Mouse (Mus musculus): Measurements from ENCODE around the gene Ppp1r12b. TPM values are rescaled to one million over a fixed set of nuclear protein-coding genes. Genes with fewer than 3 reads are reported as not detected.
A peak's percentile ranks its signal among the peaks of the same experiment; 100 is the strongest.

Ppp1r12b gene
- polyA plus RNA-seq, 1 experiment from 2014 or later: 5.4 TPM

DNA sequence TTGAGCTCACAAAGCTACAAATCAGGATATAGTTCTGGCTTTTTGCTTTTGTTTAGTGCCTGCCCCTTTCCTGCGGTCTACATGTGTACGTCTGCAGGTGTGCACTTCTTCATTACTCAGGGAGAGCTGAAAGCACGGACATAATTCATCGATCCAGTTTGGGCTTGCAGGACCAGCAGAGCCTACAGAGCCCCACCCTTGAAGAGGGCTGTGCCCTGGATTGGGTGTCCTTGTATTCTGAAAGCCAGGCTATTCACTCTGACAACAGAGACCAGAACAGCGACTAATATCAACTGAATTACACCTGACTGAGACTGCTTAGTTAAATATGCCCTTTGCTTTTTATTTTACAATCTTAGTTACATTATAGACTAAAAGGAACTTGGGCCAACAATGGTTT is 222.1 kb downstream of the Ppp1r12b start:
- no peak overlapping the region for H3K27ac ChIP-seq (ENCODE audit: low read length)
- no peaks in the 10 kb centered on the region for H3K36me3 ChIP-seq (ENCODE audit: insufficient read depth, low read length)
- peaks cover 19% of the 10 kb centered on the region for H3K4me1 ChIP-seq (ENCODE audit: insufficient read depth, low read length)
- ATAC-seq (ENCODE audit: low FRiP score, low TSS enrichment): no peak
- no peak overlapping the region for H3K4me3 ChIP-seq (ENCODE audit: low read length)
- no peak overlapping the region for H3K4me2 ChIP-seq (replicated peaks; ENCODE audit: low read depth, low read length)
- H3K9me3 ChIP-seq (ENCODE audit: low read length): no peaks in the 10 kb centered on the region
- H3K27me3 ChIP-seq (ENCODE audit: insufficient read depth, low read length): no peaks in the 10 kb centered on the region
- 86% methylated on average over 5 of the region's 5 CpGs for WGBS
- no peak overlapping the region for H3K9ac ChIP-seq (replicated peaks; ENCODE audit: low read length)

- H3K9me3 ChIP-seq (ENCODE audit: low read length): no peaks in the 10 kb centered on the region
- WGBS: 51% methylated on average over 8 of the region's 8 CpGs
- H3K9ac ChIP-seq (replicated peaks; ENCODE audit: low read length): no peak overlapping the region
- no peaks in the 10 kb centered on the region for H3K36me3 ChIP-seq (ENCODE audit: insufficient read depth, low read length)
- no peak overlapping the region for H3K27ac ChIP-seq (ENCODE audit: low read length)
- ATAC-seq (ENCODE audit: low FRiP score, low TSS enrichment): no peak
- no peak overlapping the region for H3K4me3 ChIP-seq (ENCODE audit: low read length)
- H3K4me2 ChIP-seq (replicated peaks; ENCODE audit: low read depth, low read length): no peak overlapping the region
- H3K4me1 ChIP-seq (ENCODE audit: insufficient read depth, low read length): peaks cover 27% of the 10 kb centered on the region
- H3K27me3 ChIP-seq (ENCODE audit: insufficient read depth, low read length): no peaks in the 10 kb centered on the region
Measured at GRCm38 (mm10) chr1:134727256-134727655, 228.5 kb downstream of the Ppp1r12b start.

- Histone ChIP-seq H3K36me3 (ENCODE audit: insufficient read depth, low read length) (no peaks in the 10 kb centered on the region), H3K27ac (ENCODE audit: low read length) (no peak overlapping the region), H3K4me1 (ENCODE audit: insufficient read depth, low read length) (peaks cover 27% of the 10 kb centered on the region), H3K4me3 (ENCODE audit: low read length) (no peak overlapping the region), H3K4me2 (replicated peaks; ENCODE audit: low read depth, low read length) (no peak overlapping the region), H3K27me3 (ENCODE audit: insufficient read depth, low read length) (no peaks in the 10 kb centered on the region), H3K9ac (replicated peaks; ENCODE audit: low read length) (no peak overlapping the region), H3K9me3 (ENCODE audit: low read length) (no peaks in the 10 kb centered on the region)
- WGBS: 94% methylated on average over 7 of the region's 7 CpGs
- ATAC-seq (ENCODE audit: low FRiP score, low TSS enrichment): no peak
Measured at GRCm38 (mm10) chr1:134726480-134726879, 229.3 kb downstream of the Ppp1r12b start.

DNA sequence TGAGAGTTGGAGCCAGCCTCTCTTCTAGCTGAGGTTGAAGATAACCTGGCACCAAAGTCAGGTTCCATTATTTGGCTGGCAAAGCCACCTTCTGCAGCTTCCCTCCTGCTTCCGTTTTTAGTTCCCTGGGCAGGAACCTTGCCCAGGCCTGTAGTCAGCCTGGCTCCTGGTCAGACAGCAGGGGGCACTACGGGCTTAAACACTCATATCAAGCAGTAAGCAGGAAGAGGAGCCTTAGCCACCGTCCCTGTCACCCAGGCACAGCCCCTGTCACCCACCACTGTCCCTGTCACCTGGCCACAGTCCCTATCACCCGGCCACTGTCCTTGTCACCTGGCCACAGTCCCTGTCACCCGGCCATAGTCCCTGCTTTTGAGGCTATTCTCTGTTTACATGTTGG is 230.5 kb downstream of the Ppp1r12b start:
- H3K36me3 ChIP-seq (ENCODE audit: insufficient read depth, low read length): no peaks in the 10 kb centered on the region
- ATAC-seq (ENCODE audit: low FRiP score, low TSS enrichment): no peak
- no peak overlapping the region for H3K4me3 ChIP-seq (ENCODE audit: low read length)
- H3K27ac ChIP-seq (ENCODE audit: low read length): no peak overlapping the region
- no peaks in the 10 kb centered on the region for H3K27me3 ChIP-seq (ENCODE audit: insufficient read depth, low read length)
- no peaks in the 10 kb centered on the region for H3K9me3 ChIP-seq (ENCODE audit: low read length)
- no peak overlapping the region for H3K4me2 ChIP-seq (replicated peaks; ENCODE audit: low read depth, low read length)
- H3K4me1 ChIP-seq (ENCODE audit: insufficient read depth, low read length): peaks cover 27% of the 10 kb centered on the region
- H3K9ac ChIP-seq (replicated peaks; ENCODE audit: low read length): no peak overlapping the region
- 57% methylated on average over 5 of the region's 5 CpGs for WGBS

DNA sequence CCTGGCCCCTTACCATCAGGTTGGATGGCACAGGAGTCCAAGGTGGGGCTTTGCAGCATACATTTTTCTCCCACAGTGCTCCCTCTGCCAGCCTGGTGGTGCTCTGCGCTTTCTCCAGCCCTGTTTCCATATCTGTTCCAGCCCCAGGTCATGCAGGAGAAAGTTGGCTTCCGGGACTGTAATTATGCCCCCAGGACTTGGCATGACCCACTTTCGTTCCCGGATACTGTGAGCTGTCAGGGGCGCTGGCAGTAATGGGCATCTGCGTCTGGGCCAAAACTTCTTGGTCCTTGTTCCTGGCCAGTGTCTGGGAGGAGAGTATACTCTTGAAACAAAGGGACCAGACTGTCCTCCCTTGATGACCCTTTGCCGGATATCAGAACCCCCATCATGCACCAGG is 232.9 kb downstream of the Ppp1r12b start:
- Histone ChIP-seq H3K36me3 (ENCODE audit: insufficient read depth, low read length) (no peaks in the 10 kb centered on the region), H3K4me2 (replicated peaks; ENCODE audit: low read depth, low read length) (no peak overlapping the region), H3K9me3 (ENCODE audit: low read length) (no peaks in the 10 kb centered on the region), H3K4me3 (ENCODE audit: low read length) (no peak overlapping the region), H3K27ac (ENCODE audit: low read length) (no peak overlapping the region), H3K9ac (replicated peaks; ENCODE audit: low read length) (no peak overlapping the region), H3K4me1 (ENCODE audit: insufficient read depth, low read length) (peaks cover 24% of the 10 kb centered on the region), H3K27me3 (ENCODE audit: insufficient read depth, low read length) (no peaks in the 10 kb centered on the region)
- WGBS: 86% methylated on average over 7 of the region's 7 CpGs
- ATAC-seq (ENCODE audit: low FRiP score, low TSS enrichment): no peak

DNA sequence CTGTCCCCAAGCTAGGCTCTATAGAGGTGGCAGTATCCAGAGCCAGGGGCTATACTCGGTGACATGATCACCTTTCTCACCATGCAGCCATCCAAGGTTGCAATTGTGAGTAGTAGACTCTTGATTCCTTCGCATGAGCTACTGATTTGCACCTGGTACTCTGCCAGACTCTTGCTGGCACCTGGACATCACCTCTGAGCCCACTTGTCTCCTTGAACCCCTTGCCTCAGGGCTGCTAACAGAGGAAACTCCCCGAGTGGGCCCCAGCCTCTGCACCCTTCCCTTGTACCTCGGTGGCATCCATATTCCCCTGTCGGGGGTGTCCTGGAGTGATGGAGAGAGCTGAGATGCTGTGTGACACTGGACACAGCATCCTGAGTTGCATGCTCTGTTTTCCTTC is 234.3 kb downstream of the Ppp1r12b start:
- no peaks in the 10 kb centered on the region for H3K36me3 ChIP-seq (ENCODE audit: insufficient read depth, low read length)
- no peak overlapping the region for H3K4me3 ChIP-seq (ENCODE audit: low read length)
- no peak overlapping the region for H3K27ac ChIP-seq (ENCODE audit: low read length)
- no peaks in the 10 kb centered on the region for H3K27me3 ChIP-seq (ENCODE audit: insufficient read depth, low read length)
- H3K9me3 ChIP-seq (ENCODE audit: low read length): no peaks in the 10 kb centered on the region
- H3K4me2 ChIP-seq (replicated peaks; ENCODE audit: low read depth, low read length): no peak overlapping the region
- peaks cover 13% of the 10 kb centered on the region for H3K4me1 ChIP-seq (ENCODE audit: insufficient read depth, low read length)
- no peak overlapping the region for H3K9ac ChIP-seq (replicated peaks; ENCODE audit: low read length)
- no peak for ATAC-seq (ENCODE audit: low FRiP score, low TSS enrichment)
- 89% methylated on average over 5 of the region's 5 CpGs for WGBS

DNA sequence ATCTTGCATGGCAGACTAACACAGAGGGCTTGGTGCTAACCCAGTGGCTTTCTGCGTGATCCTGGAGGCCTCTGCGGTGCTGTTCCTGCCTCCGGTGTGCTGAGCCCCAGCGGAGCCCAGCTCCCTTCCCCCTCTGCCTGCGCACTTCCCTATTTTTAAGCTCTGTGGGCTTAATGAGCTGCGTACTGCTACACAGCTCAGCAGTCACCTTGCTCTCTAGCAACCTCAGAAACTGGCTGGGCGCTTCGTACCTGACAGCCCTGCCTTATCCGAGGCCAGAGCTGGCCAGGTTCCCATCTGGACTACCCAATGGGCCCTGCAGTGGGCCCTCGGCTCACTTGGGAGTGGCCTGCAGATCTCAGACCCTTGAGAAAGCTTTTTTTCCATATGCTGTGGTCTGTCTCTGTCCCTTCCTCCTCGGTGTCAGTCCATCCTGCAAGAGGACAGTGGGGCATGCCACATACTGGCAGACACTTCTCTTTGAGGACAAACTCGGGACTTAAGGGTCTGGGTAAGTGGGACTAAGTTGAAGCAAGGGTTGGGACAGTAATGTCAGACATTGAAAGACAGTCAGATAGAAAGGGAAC is 235.9 kb downstream of the Ppp1r12b start:
- no peak overlapping the region for H3K9ac ChIP-seq (replicated peaks; ENCODE audit: low read length)
- H3K27ac ChIP-seq (ENCODE audit: low read length): peak overlapping the region; percentile 44; the same call in 1 of the 2 replicates
- H3K9me3 ChIP-seq (ENCODE audit: low read length): no peaks in the 10 kb centered on the region
- H3K4me1 ChIP-seq (ENCODE audit: insufficient read depth, low read length): peaks cover 19% of the 10 kb centered on the region
- H3K27me3 ChIP-seq (ENCODE audit: insufficient read depth, low read length): no peaks in the 10 kb centered on the region
- no peak overlapping the region for H3K4me2 ChIP-seq (replicated peaks; ENCODE audit: low read depth, low read length)
- peak; percentile 77 for ATAC-seq (ENCODE audit: low FRiP score, low TSS enrichment)
- 50% methylated on average over 12 of the region's 12 CpGs for WGBS
- no peaks in the 10 kb centered on the region for H3K36me3 ChIP-seq (ENCODE audit: insufficient read depth, low read length)
- H3K4me3 ChIP-seq (ENCODE audit: low read length): no peak overlapping the region

- no peak overlapping the region for H3K9ac ChIP-seq (replicated peaks; ENCODE audit: low read length)
- no peaks in the 10 kb centered on the region for H3K9me3 ChIP-seq (ENCODE audit: low read length)
- H3K4me2 ChIP-seq (replicated peaks; ENCODE audit: low read depth, low read length): no peak overlapping the region
- ATAC-seq (ENCODE audit: low FRiP score, low TSS enrichment): no peak
- no peak overlapping the region for H3K27ac ChIP-seq (ENCODE audit: low read length)
- WGBS: 52% methylated on average over 5 of the region's 5 CpGs
- H3K4me3 ChIP-seq (ENCODE audit: low read length): no peak overlapping the region
- peaks cover 41% of the 10 kb centered on the region for H3K4me1 ChIP-seq (ENCODE audit: insufficient read depth, low read length)
- H3K36me3 ChIP-seq (ENCODE audit: insufficient read depth, low read length): no peaks in the 10 kb centered on the region
- 0 out of 2 replicates have a peak, but pooled peaks cover 1% of the 10 kb centered on the region for H3K27me3 ChIP-seq (ENCODE audit: insufficient read depth, low read length)
Measured at GRCm38 (mm10) chr1:134715092-134715491, 240.7 kb downstream of the Ppp1r12b start.

- H3K27ac ChIP-seq (ENCODE audit: low read length): no peak overlapping the region
- H3K9me3 ChIP-seq (ENCODE audit: low read length): no peaks in the 10 kb centered on the region
- peaks cover 3% of the 10 kb centered on the region; the same call in 1 of the 2 replicates for H3K27me3 ChIP-seq (ENCODE audit: insufficient read depth, low read length)
- no peak overlapping the region for H3K4me3 ChIP-seq (ENCODE audit: low read length)
- no peak overlapping the region for H3K9ac ChIP-seq (replicated peaks; ENCODE audit: low read length)
- no peak overlapping the region for H3K4me2 ChIP-seq (replicated peaks; ENCODE audit: low read depth, low read length)
- ATAC-seq (ENCODE audit: low FRiP score, low TSS enrichment): no peak
- peaks cover 41% of the 10 kb centered on the region for H3K4me1 ChIP-seq (ENCODE audit: insufficient read depth, low read length)
- 73% methylated on average over 8 of the region's 8 CpGs for WGBS
- no peaks in the 10 kb centered on the region for H3K36me3 ChIP-seq (ENCODE audit: insufficient read depth, low read length)
Measured at GRCm38 (mm10) chr1:134714166-134714565, 241.6 kb downstream of the Ppp1r12b start.

GRCm38 (mm10) chr1:134713421-134713969 is 242.2 kb downstream of the Ppp1r12b start:
- H3K4me2 ChIP-seq (replicated peaks; ENCODE audit: low read depth, low read length): no peak overlapping the region
- 35% methylated on average over 11 of the region's 11 CpGs for WGBS
- no peak for ATAC-seq (ENCODE audit: low FRiP score, low TSS enrichment)
- no peak overlapping the region for H3K9ac ChIP-seq (replicated peaks; ENCODE audit: low read length)
- no peak overlapping the region for H3K27ac ChIP-seq (ENCODE audit: low read length)
- H3K27me3 ChIP-seq (ENCODE audit: insufficient read depth, low read length): peaks cover 3% of the 10 kb centered on the region; the same call in 1 of the 2 replicates
- H3K9me3 ChIP-seq (ENCODE audit: low read length): no peaks in the 10 kb centered on the region
- peaks cover 41% of the 10 kb centered on the region for H3K4me1 ChIP-seq (ENCODE audit: insufficient read depth, low read length)
- no peak overlapping the region for H3K4me3 ChIP-seq (ENCODE audit: low read length)
- no peaks in the 10 kb centered on the region for H3K36me3 ChIP-seq (ENCODE audit: insufficient read depth, low read length)
